Mouse (Mus musculus): ENCODE results near the gene Dcdc2a.

DNA sequence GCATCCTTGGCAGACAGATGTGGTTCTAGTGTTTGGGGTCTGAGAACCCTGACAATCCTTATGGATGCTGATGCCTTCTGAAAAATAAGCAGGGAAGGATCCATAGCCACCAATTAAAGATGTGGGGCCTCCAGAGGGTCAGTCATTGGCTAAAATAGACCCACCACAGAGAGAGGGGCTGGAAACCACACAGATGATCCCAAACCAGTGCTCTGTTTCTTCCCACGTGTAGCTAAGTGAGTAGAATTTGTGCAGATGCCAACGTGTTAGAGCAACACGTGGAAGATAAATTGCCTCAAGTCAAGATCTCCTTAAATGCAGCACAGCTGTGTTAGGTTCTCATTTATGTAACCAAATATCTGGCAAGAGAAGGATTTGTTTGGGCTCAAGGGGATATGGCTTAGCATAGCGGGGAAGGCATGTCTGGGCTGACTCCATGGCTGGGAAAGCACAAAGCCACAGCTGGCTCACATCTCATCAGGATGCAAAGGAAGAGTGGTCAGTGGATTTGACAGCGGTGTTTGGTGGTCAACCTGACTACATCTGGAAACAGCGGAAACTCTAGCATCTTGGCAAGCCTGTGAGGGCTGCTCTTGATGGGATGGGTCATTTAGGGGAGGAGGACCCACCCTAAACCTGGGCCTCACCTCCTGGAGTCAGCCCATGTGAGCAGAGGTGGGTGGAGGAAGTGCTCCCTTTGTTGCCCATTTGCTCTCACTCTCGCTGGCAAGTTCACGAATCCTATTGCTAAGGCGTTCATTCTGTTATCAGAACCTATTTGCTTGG is 198.9 kb downstream of the Dcdc2a start:
- TF ChIP-seq POLR2A (IDR thresholded peaks at IDR 0.05; ENCODE audit: control insufficient read depth, extremely low read depth, insufficient read depth, low read length, poor library complexity) (no peak), CTCF (IDR thresholded peaks at IDR 0.05; ENCODE audit: borderline replicate concordance, control insufficient read depth, extremely low read depth, insufficient read depth, low read length, poor library complexity) (no peak)
